ENCODE assay signal across 14 mouse cellular contexts in genomic region chr11:69932254-69932653, GRCm38 (mm10). TPM values are rescaled to one million over a fixed set of nuclear protein-coding genes. Genes with fewer than 3 reads are reported as not detected.
A peak's percentile ranks its signal among the peaks of the same experiment; 100 is the strongest.
DNase-seq lines count a peak whose midpoint lies in the region; ATAC-seq and TF ChIP-seq lines count a peak whose summit lies in the region.
"Had no signal": no experiment of that assay in that cellular context is flagged by ENCODE, and none has a peak within 500 bp of the region (broad histone marks: within the 10 kb centered on the region; RNA-seq: fewer than 3 reads in every experiment).

No protein-coding gene starts in this region.

- no peaks in the 10 kb centered on the region for H3K27me3 ChIP-seq in thymus, adult 2 months (ENCODE audit: control insufficient read depth, insufficient read depth, low read length)

- DNase-seq in CD4-positive, CD25-positive, alpha-beta regulatory T cell, adult 2 months (ENCODE audit: low read depth, low spot score) = peak; percentile 52
- no peak for DNase-seq in left cerebral cortex, adult 2 months (ENCODE audit: extremely low spot score in 1 of 2, low spot score in 2 of 2)
- DNase-seq in left cerebral cortex, postnatal 14 days (ENCODE audit: low spot score in 2 of 2) = no peak
- DNase-seq in thymus, adult 2 months = peak; percentile 48
- no peak for DNase-seq in thymus, adult 18-20 months
- no peak for DNase-seq in c-Kit-positive CD71-positive TER-119-positive erythroid progenitor cells, embryonic 14.5 days (ENCODE audit: low spot score)
- DNase-seq in T-cell, adult 2 months (ENCODE audit: low spot score) = no peak
- DNase-seq: adrenal gland, postnatal 36 days; cerebellum, adult 9-11 months; heart, postnatal 10 days; lung, adult 18-20 months had no signal

- intact Hi-C loops in left cerebral cortex, adult 2 months (cut with DNase I) = loop anchor here (5.0 kb wide), 1 partner anchor 125 kb away; no protein-coding TSS in a partner anchor
- intact Hi-C loops in left cerebral cortex, postnatal 14 days (cut with DNase I) = loop anchor here (5.0 kb wide), 1 partner anchor 280 kb away; the partner anchor contains the start of gene Slc16a11

- no peak overlapping the region for H3K27ac ChIP-seq in left cerebral cortex, adult 2 months
- peak overlapping the region; percentile 91; the same call in 1 of the 2 replicates for H3K27ac ChIP-seq in thymus, adult 2 months (ENCODE audit: control insufficient read depth, insufficient read depth, low read length)
- H3K27ac ChIP-seq: embryonic facial prominence, embryonic 12.5 days; forebrain, embryonic 12.5 days had no signal

- TF ChIP-seq POLR2A in thymus, adult 2 months (IDR thresholded peaks at IDR 0.05; ENCODE audit: control insufficient read depth, extremely low read depth, insufficient read depth, low read length, poor library complexity) = no peak

- no peak for ATAC-seq in CD4-positive, CD25-positive, alpha-beta regulatory T cell, adult 4 months

- WGBS in thymus, adult 2 months = 68% methylated on average over 3 of the region's 3 CpGs

- peak; percentile 42 for TF ChIP-seq CTCF in left cerebral cortex, adult 2 months (IDR thresholded peaks at IDR 0.05)
- no peak for TF ChIP-seq CTCF in thymus, adult 2 months (IDR thresholded peaks at IDR 0.05; ENCODE audit: borderline replicate concordance, control insufficient read depth, extremely low read depth, insufficient read depth, low read length, poor library complexity)

- no peak overlapping the region for H3K4me3 ChIP-seq in left cerebral cortex, adult 2 months
- H3K4me3 ChIP-seq in thymus, adult 2 months (ENCODE audit: control insufficient read depth, insufficient read depth, low read length) = no peak overlapping the region
- H3K4me3 ChIP-seq: embryonic facial prominence, embryonic 12.5 days; forebrain, embryonic 12.5 days had no signal

- H3K4me1 ChIP-seq in thymus, adult 2 months (replicated peaks; ENCODE audit: control insufficient read depth, insufficient read depth, low read length) = peaks cover 39% of the 10 kb centered on the region

- no peaks in the 10 kb centered on the region for H3K36me3 ChIP-seq in thymus, adult 2 months (ENCODE audit: control insufficient read depth, insufficient read depth, low read length)
- H3K36me3 ChIP-seq: embryonic facial prominence, embryonic 12.5 days; forebrain, embryonic 12.5 days had no signal

RNA-seq across cellular contexts. Expression of gene Ybx2, which starts 3.3 kb away (rescaled TPM):
- polyA plus RNA-seq in CD4-positive, CD25-positive, alpha-beta regulatory T cell, adult 4 months (2017; shearing (Covaris generic)) = not detected
- 1 to 10 TPM; 9.9 to 10.0 TPM for total RNA-seq in left cerebral cortex, adult 2 months (2021)
- 10 to 100 TPM in 1 of 2 experiments, 1 to 10 TPM in 1; 8.4 to 11.3 TPM for total RNA-seq in left cerebral cortex, postnatal 14 days (2021)
- 20.0 and 49.6 TPM in 2 replicates for polyA plus RNA-seq in thymus, adult 2 months (2012; rRNA removed)

RNA-seq across cellular contexts. Expression of gene Eif5a, which starts 10.5 kb away (rescaled TPM):
- 1,000 to 10,000 TPM; 1,067 to 1,377 TPM for polyA plus RNA-seq in CD4-positive, CD25-positive, alpha-beta regulatory T cell, adult 4 months (2017; shearing (Covaris generic))
- total RNA-seq in left cerebral cortex, adult 2 months (2021) = 100 to 1,000 TPM; 408 to 429 TPM
- total RNA-seq in left cerebral cortex, postnatal 14 days (2021) = 100 to 1,000 TPM; 468 to 473 TPM
- polyA plus RNA-seq in thymus, adult 2 months (2012; rRNA removed) = 618 and 719 TPM in 2 replicates

RNA-seq across cellular contexts. Expression of gene Slc2a4, which starts 15.7 kb away (rescaled TPM):
- polyA plus RNA-seq in CD4-positive, CD25-positive, alpha-beta regulatory T cell, adult 4 months (2017; shearing (Covaris generic)) = not detected
- total RNA-seq in left cerebral cortex, adult 2 months (2021) = 1 to 10 TPM; 2.3 to 4.1 TPM
- 1 to 10 TPM; 1.9 to 2.4 TPM for total RNA-seq in left cerebral cortex, postnatal 14 days (2021)
- 36.3 and 58.9 TPM in 2 replicates for polyA plus RNA-seq in thymus, adult 2 months (2012; rRNA removed)

RNA-seq across cellular contexts. Expression of gene Gps2, which starts 18.6 kb away (rescaled TPM):
- polyA plus RNA-seq in CD4-positive, CD25-positive, alpha-beta regulatory T cell, adult 4 months (2017; shearing (Covaris generic)) = 100 to 1,000 TPM; 120 to 134 TPM
- total RNA-seq in left cerebral cortex, adult 2 months (2021) = 10 to 100 TPM; 31.0 to 31.7 TPM
- 10 to 100 TPM; 24.9 to 26.0 TPM for total RNA-seq in left cerebral cortex, postnatal 14 days (2021)
- polyA plus RNA-seq in thymus, adult 2 months (2012; rRNA removed) = 236 and 272 TPM in 2 replicates

RNA-seq across cellular contexts. Expression of gene Neurl4, which starts 31.4 kb away (rescaled TPM):
- polyA plus RNA-seq in CD4-positive, CD25-positive, alpha-beta regulatory T cell, adult 4 months (2017; shearing (Covaris generic)) = 1 to 10 TPM; 8.3 to 9.1 TPM
- 100 to 1,000 TPM; 121 to 124 TPM for total RNA-seq in left cerebral cortex, adult 2 months (2021)
- total RNA-seq in left cerebral cortex, postnatal 14 days (2021) = 100 to 1,000 TPM; 121 to 125 TPM
- 85.3 and 90.7 TPM in 2 replicates for polyA plus RNA-seq in thymus, adult 2 months (2012; rRNA removed)

Comparison
In these comparisons a context has a peak if more than half of its experiments do, and no peak if none do; other contexts are left out.
1. DNase-seq: peak in CD4-positive, CD25-positive, alpha-beta regulatory T cell, adult 2 months (single experiment) and thymus, adult 2 months (single experiment); none in left cerebral cortex, adult 2 months (0 of 2), left cerebral cortex, postnatal 14 days (0 of 2), thymus, adult 18-20 months (0 of 2), c-Kit-positive CD71-positive TER-119-positive erythroid progenitor cells, embryonic 14.5 days (single experiment) and T-cell, adult 2 months (single experiment).